Mouse (Mus musculus) limb, embryonic 14.5 days (tissue): Measurements from ENCODE around the gene Uggt1. TPM values are rescaled to one million over a fixed set of nuclear protein-coding genes. Genes with fewer than 3 reads are reported as not detected.

Experiments used
- ATAC-seq: fragments of 200-750 bp; cut with Nextera tagmentation; 2 replicates; pipeline ENCODE4 v1.8.0; 2017; ENCODE audit warnings: low read depth, moderate number of reproducible peaks, moderate TSS enrichment; ENCODE audit not compliant: low FRiP score
- DNase-seq: peaks from one replicate; pipeline ENCODE4 v3.0.0-alpha.2; 2015; ENCODE audit warnings: low spot score
- H3K27ac ChIP-seq: fragments of 300-500 bp; sonication (generic); replicated peaks from 2 replicates; pipeline ENCODE4 v1.5.1; 2014; ENCODE audit warnings: low read depth, mild to moderate bottlenecking, low read length, moderate library complexity, mixed read lengths
- H3K27me3 ChIP-seq: fragments of 300-500 bp; sonication (generic); 2 replicates; pipeline ENCODE4 v1.6.1; 2014; ENCODE audit warnings: low read length, mixed read lengths; ENCODE audit not compliant: control insufficient read depth, insufficient read depth
- H3K36me3 ChIP-seq: fragments of 300-500 bp; sonication (generic); 2 replicates; pipeline ENCODE4 v1.6.1; 2014; ENCODE audit warnings: mild to moderate bottlenecking, low read length, moderate library complexity, mixed read lengths; ENCODE audit not compliant: control insufficient read depth, insufficient read depth
- H3K4me1 ChIP-seq: fragments of 300-500 bp; sonication (generic); 2 replicates; pipeline ENCODE4 v1.6.1; 2014; ENCODE audit warnings: antibody characterized with exemption, low read length, mixed read lengths; ENCODE audit not compliant: control insufficient read depth, insufficient read depth
- H3K4me2 ChIP-seq: fragments of 300-500 bp; sonication (generic); replicated peaks from 2 replicates; pipeline ENCODE4 v1.6.1; 2014; ENCODE audit warnings: low read depth, mild to moderate bottlenecking, low read length, moderate library complexity; ENCODE audit not compliant: severe bottlenecking
- H3K4me3 ChIP-seq: fragments of 300-500 bp; sonication (generic); replicated peaks from 2 replicates; pipeline ENCODE4 v1.5.1; 2014; ENCODE audit warnings: low read length
- H3K9ac ChIP-seq: fragments of 300-500 bp; sonication (generic); 2 replicates; pipeline ENCODE4 v1.6.1; 2014; ENCODE audit warnings: mild to moderate bottlenecking, low read depth, low read length, moderate library complexity; ENCODE audit not compliant: severe bottlenecking
- H3K9me3 ChIP-seq: fragments of 300-500 bp; sonication (generic); 2 replicates; pipeline ENCODE4 v1.6.1; 2016; ENCODE audit warnings: low read length; ENCODE audit not compliant: control insufficient read depth
- POLR2A ChIP-seq: fragments of 200-500 bp; IDR thresholded peaks from 2 replicates; pipeline ENCODE4 v1.8.0; 2012; ENCODE audit warnings: inconsistent platforms, mild to moderate bottlenecking, moderate library complexity, borderline replicate concordance; ENCODE audit not compliant: insufficient read depth, insufficient read length; ENCODE audit errors: extremely low read depth
- WGBS: fragments of 180-500 bp; shearing (Covaris S2); extraction: QIAGEN DNeasy Blood & Tissue Kit; methylation state at CpG from one replicate; pipeline ENCODE4 v1.1.7; 2014; 5-methylcytosine and 5-hydroxymethylcytosine counted together
- polyA plus RNA-seq, 2 experiments: library from polyadenylated mRNA; depleted of rRNA in 1 of 2; stranded (reverse) in 1 of 2; unstranded in 1 of 2; fragments of >200 nt; fragmentation: Nextera tagmentation in 1 of 2; extraction: Ambion mirVana in 1 of 2; gene quantifications; 2 replicates each; pipeline versions ENCODE4 v1.2.1 to v1.2.3; 2012 to 2014

Uggt1 gene
- polyA plus RNA-seq, 2 experiments = 30.8 to 74.3 TPM

DNA sequence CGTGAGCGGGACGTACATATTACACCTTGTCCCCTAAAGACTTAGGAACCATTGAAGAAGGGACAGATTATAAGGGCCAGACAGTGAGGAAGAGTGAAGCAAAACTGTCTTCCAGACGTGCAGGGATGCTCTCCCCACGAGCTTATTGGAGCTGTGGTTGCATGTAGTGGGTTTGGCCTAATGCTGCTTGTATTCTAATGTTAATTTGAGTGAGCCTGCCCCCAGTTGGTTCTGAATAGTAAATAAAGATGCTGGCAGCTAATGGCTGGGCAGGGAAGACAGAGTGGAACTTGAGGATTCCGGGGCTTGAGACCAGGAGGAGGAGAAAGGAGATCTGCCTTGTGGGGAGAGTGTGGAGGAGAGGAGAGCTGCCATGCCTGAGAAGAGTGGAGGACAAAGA, 2.2 kb upstream of the Uggt1 start:
- no peaks in the 10 kb centered on the region for H3K9me3 ChIP-seq
- H3K4me3 ChIP-seq = no peak overlapping the region
- H3K4me2 ChIP-seq = no peak overlapping the region
- WGBS = 57% methylated on average over 6 of the region's 6 CpGs
- H3K9ac ChIP-seq = no peak overlapping the region
- no peak overlapping the region for H3K27ac ChIP-seq
- DNase-seq = no peak
- no peak for ATAC-seq
- no peaks in the 10 kb centered on the region for H3K36me3 ChIP-seq
- no peaks in the 10 kb centered on the region for H3K27me3 ChIP-seq
- H3K4me1 ChIP-seq = peaks cover 8% of the 10 kb centered on the region
- TF ChIP-seq POLR2A = no peak

GRCm38 (mm10) chr1:36244828-36245215, 302 bp upstream of the Uggt1 start:
- Histone ChIP-seq H3K4me2 (no peak overlapping the region), H3K4me3 (no peak overlapping the region), H3K9me3 (no peaks in the 10 kb centered on the region), H3K9ac (no peak overlapping the region), H3K27ac (no peak overlapping the region), H3K36me3 (no peaks in the 10 kb centered on the region), H3K4me1 (peaks cover 8% of the 10 kb centered on the region), H3K27me3 (no peaks in the 10 kb centered on the region)
- TF ChIP-seq POLR2A = no peak
- no peak for ATAC-seq
- no peak for DNase-seq
- WGBS = 93% methylated on average over 4 of the region's 4 CpGs

- peak overlapping the region; percentile 95 for H3K4me3 ChIP-seq
- H3K4me1 ChIP-seq = peaks cover 8% of the 10 kb centered on the region
- no peak for DNase-seq
- no peaks in the 10 kb centered on the region for H3K27me3 ChIP-seq
- H3K9me3 ChIP-seq = no peaks in the 10 kb centered on the region
- peak overlapping the region; percentile 74 for H3K4me2 ChIP-seq
- 3% methylated on average over 17 of the region's 21 CpGs for WGBS
- H3K9ac ChIP-seq = peak overlapping the region; percentile 83
- peak overlapping the region; percentile 71 for H3K27ac ChIP-seq
- peak; percentile 10; the same call in 1 of the 2 replicates for ATAC-seq
- no peaks in the 10 kb centered on the region for H3K36me3 ChIP-seq
- no peak for TF ChIP-seq POLR2A
Measured at GRCm38 (mm10) chr1:36243447-36244057, 968 bp downstream of the Uggt1 start.

GRCm38 (mm10) chr1:36241903-36242429, 2.6 kb downstream of the Uggt1 start:
- Histone ChIP-seq H3K27me3 (no peaks in the 10 kb centered on the region), H3K36me3 (no peaks in the 10 kb centered on the region), H3K9me3 (no peaks in the 10 kb centered on the region), H3K27ac (no peak overlapping the region), H3K4me1 (peaks cover 8% of the 10 kb centered on the region), H3K4me3 (no peak overlapping the region), H3K4me2 (no peak overlapping the region), H3K9ac (no peak overlapping the region)
- TF ChIP-seq POLR2A = no peak
- DNase-seq (no peak), ATAC-seq (no peak)
- 88% methylated on average over 15 of the region's 15 CpGs for WGBS

DNA sequence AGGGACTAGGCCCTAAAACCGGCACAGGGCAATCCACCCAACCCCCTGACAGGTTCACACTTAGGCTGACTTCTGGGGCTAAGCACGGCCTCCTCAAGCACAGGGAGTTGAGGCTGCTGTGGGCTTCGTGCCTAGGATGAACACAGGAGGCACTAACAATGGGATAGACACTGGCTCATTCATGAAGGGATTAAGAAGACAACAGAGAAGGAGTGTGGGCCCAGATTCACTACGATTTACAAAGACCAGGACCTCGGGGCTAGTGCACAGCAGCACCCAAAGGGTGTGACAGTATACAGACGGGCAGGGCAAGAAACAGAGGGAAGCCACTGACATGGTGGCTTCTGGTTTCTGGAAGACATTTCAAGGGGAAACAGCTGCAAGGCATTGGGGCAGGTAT, 4.3 kb downstream of the Uggt1 start:
- H3K4me1 ChIP-seq = peaks cover 8% of the 10 kb centered on the region
- H3K36me3 ChIP-seq = no peaks in the 10 kb centered on the region
- no peaks in the 10 kb centered on the region for H3K27me3 ChIP-seq
- no peak overlapping the region for H3K4me3 ChIP-seq
- ATAC-seq (no peak), DNase-seq (no peak)
- no peaks in the 10 kb centered on the region for H3K9me3 ChIP-seq
- H3K27ac ChIP-seq = no peak overlapping the region
- H3K4me2 ChIP-seq = no peak overlapping the region
- TF ChIP-seq POLR2A = no peak
- WGBS = 75% methylated on average over 6 of the region's 6 CpGs
- no peak overlapping the region for H3K9ac ChIP-seq
